Mouse (Mus musculus): ENCODE results near the gene Oaz3.

GRCm38 (mm10) chr3:94412530-94412929, 31.2 kb downstream of the Oaz3 start:
- TF ChIP-seq USF1 (IDR thresholded peaks at IDR 0.05; ENCODE audit: low read depth) (no peak), MAX (IDR thresholded peaks at IDR 0.05; ENCODE audit: low read depth) (no peak)

Data from myocyte (in vitro differentiated cells).